Mouse (Mus musculus) spleen, adult 2 months (tissue): ENCODE results near the gene Vps25. TPM values are rescaled to one million over a fixed set of nuclear protein-coding genes. Genes with fewer than 3 reads are reported as not detected.
A peak's percentile ranks its signal among the peaks of the same experiment; 100 is the strongest.

Experiments used
- DNase-seq, 2 experiments: peaks; one replicate each; pipeline versions ENCODE4 v3.0.0 to v3.0.0-alpha.2; 2012 to 2021; ENCODE audit warnings: low spot score in 2 of 2, low read depth in 1 of 2
- H3K27ac ChIP-seq: fragments of 200-500 bp; 2 replicates; pipeline ENCODE4 v1.5.1; 2012; ENCODE audit warnings: low read length, inconsistent platforms; ENCODE audit not compliant: insufficient read depth
- H3K27me3 ChIP-seq: fragments of 200-500 bp; 2 replicates; pipeline ENCODE4 v1.6.1; 2012; ENCODE audit warnings: mild to moderate bottlenecking, moderate library complexity, low read length, inconsistent platforms; ENCODE audit not compliant: control insufficient read depth, insufficient read depth
- H3K36me3 ChIP-seq: fragments of 200-500 bp; 2 replicates; pipeline ENCODE4 v1.6.1; 2012; ENCODE audit warnings: mild to moderate bottlenecking, low read length, inconsistent platforms; ENCODE audit not compliant: control insufficient read depth, insufficient read depth
- H3K4me1 ChIP-seq: fragments of 200-500 bp; 2 replicates; pipeline ENCODE4 v1.6.1; 2011; ENCODE audit warnings: inconsistent platforms; ENCODE audit not compliant: control insufficient read depth, insufficient read depth, insufficient read length
- H3K4me3 ChIP-seq: fragments of 200-500 bp; 2 replicates; pipeline ENCODE4 v1.5.1; 2011; ENCODE audit warnings: mild to moderate bottlenecking, inconsistent platforms; ENCODE audit not compliant: insufficient read depth, insufficient read length; ENCODE audit errors: extremely low read depth
- CTCF ChIP-seq: fragments of 200-500 bp; IDR thresholded peaks from 2 replicates; pipeline ENCODE4 v1.5.1; 2011; ENCODE audit warnings: mild to moderate bottlenecking, inconsistent platforms; ENCODE audit not compliant: insufficient read depth, insufficient read length, insufficient replicate concordance; ENCODE audit errors: extremely low read depth
- POLR2A ChIP-seq: fragments of 200-500 bp; IDR thresholded peaks from 2 replicates; pipeline ENCODE4 v1.6.1; 2011; ENCODE audit warnings: low read depth, low read length, inconsistent platforms
- WGBS: fragments of 180-500 bp; shearing (Covaris S2); methylation state at CpG from one replicate; pipeline ENCODE4 v1.1.7; 2018; 5-methylcytosine and 5-hydroxymethylcytosine counted together
- polyA plus RNA-seq: library from polyadenylated mRNA; depleted of rRNA; stranded (reverse); fragments of >200 nt; gene quantifications from 2 replicates; pipeline ENCODE4 v1.2.3, GENCODE M21; 2012

The Vps25 gene
- polyA plus RNA-seq, 1 experiment: 62.2 TPM

DNA sequence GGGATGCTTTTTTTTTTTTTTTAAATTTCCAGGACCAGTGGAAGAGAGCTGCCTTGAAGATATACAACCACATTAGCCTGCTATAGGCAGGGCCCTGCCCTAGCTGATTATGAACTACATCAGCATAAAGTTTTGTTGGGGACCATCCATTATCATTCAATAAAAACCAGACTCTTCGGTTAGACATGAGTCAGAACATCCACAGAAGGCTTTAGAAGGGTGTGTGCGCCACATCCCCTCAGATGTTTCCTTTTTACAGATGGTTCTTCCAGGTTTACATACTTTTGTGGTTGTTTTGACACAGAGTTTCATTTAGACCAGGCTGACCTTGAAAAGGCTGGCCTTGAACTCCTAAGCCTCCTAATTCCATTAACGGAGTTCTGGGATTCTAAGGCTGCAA lies 29.2 kb upstream of the Vps25 start:
- H3K4me1 ChIP-seq: peaks cover 7% of the 10 kb centered on the region
- H3K27ac ChIP-seq: no peak overlapping the region
- DNase-seq: no peak
- H3K4me3 ChIP-seq: no peak overlapping the region
- no peaks in the 10 kb centered on the region for H3K36me3 ChIP-seq
- TF ChIP-seq CTCF: no peak
- no peak for TF ChIP-seq POLR2A
- no peaks in the 10 kb centered on the region for H3K27me3 ChIP-seq
- whole genome bisulfite sequencing: 57% methylated on average over 3 of the region's 3 CpGs

DNA sequence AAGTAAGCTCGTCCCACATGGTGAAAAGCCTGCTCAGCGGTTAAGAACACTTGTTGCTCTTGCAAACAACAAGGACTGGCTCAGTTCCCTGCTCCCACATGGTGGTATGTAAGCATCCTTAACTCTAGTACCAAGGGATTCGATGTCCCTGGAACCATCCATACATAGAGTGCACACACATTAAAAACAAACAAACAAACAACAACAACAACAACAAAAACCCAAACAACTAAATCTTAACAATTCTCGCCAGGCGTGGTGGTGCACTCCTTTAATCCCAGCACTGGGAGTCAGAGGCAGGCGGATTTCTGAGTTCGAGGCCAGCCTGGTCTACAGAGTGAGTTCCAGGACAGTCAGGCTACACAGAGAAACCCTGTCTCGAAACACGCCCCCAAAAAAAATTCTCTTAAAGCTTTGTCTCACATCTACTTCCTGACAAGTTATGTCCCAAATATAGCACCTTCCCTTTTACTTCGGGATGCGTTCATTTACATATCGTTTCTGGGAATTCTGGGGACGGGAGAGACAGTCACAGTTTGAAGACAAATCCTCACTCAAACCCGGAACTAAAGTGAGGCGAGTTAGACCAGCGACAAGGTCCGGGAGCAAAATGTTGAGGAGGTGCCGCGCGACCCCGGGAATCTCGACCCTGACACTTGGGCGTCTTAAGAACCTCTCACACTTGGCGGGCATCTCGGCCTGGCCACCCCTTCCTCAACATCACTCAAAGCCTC lies 28.0 kb upstream of the Vps25 start:
- Histone ChIP-seq H3K27me3 (no peaks in the 10 kb centered on the region), H3K36me3 (no peaks in the 10 kb centered on the region), H3K4me1 (peaks cover 7% of the 10 kb centered on the region), H3K4me3 (peak overlapping the region; percentile 95), H3K27ac (peak overlapping the region; percentile 74)
- TF ChIP-seq POLR2A: no peak
- TF ChIP-seq CTCF: no peak
- no peak for DNase-seq
- WGBS: 20% methylated on average over 25 of the region's 25 CpGs

DNA sequence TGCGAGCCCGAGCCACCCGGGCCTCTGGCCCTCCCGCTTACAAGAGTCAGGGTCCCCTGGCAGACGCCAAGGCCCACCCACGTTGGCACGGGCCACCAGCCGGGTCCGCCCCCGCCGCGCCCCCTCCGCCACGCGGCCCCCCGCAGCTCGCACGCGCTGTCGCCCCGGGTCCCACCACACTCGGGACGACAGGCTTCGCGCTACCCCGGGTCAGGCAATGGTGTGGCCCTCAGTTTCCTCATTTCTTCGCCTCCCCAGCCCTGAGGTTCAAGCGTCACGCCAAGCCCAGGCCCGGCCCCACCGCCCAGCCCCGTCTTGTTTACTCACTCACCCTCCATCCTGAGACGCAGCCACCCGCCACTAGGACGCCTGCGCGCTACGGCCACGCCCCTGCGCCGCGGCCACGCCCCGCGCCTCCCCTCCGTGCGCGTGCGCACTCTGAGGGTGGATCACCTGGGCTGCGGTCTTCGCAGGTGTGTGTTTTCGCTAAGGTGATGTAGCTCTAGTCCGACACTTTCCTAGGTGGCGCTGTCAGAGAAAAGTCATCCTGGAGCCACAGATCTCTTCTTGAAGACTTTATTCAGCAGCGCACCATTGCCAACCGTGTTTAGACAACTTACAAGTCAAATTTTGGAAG lies 27.3 kb upstream of the Vps25 start, which contains the start of gene Ezh1:
Gene Ezh1, minus strand, starts transcription at position 399 of the 637 bp plus-strand sequence.
- Histone ChIP-seq H3K4me3 (peak within 1 kb of the TSS; percentile 95), H3K4me1 (peaks cover 7% of the 10 kb centered on the region), H3K36me3 (no peaks in the 10 kb centered on the region), H3K27me3 (no peaks in the 10 kb centered on the region), H3K27ac (peak within 1 kb of the TSS; percentile 74)
- DNase-seq: peak; percentile 73 to 88
- WGBS: 2% methylated on average over 56 of the region's 56 CpGs
- peak; percentile 56 for TF ChIP-seq POLR2A
- peak; percentile 11; the same call in 1 of the 2 replicates for TF ChIP-seq CTCF

- Histone ChIP-seq H3K4me3 (no peak overlapping the region), H3K4me1 (peaks cover 5% of the 10 kb centered on the region), H3K36me3 (no peaks in the 10 kb centered on the region), H3K27ac (peak overlapping the region; percentile 25; the same call in 1 of the 2 replicates), H3K27me3 (no peaks in the 10 kb centered on the region)
- TF ChIP-seq POLR2A: no peak
- no peak for TF ChIP-seq CTCF
- 62% methylated on average over 8 of the region's 8 CpGs for WGBS
- no peak for DNase-seq
These were observed 24.1 kb upstream of the Vps25 start for GRCm38 (mm10) chr11:101229361-101229900.

DNA sequence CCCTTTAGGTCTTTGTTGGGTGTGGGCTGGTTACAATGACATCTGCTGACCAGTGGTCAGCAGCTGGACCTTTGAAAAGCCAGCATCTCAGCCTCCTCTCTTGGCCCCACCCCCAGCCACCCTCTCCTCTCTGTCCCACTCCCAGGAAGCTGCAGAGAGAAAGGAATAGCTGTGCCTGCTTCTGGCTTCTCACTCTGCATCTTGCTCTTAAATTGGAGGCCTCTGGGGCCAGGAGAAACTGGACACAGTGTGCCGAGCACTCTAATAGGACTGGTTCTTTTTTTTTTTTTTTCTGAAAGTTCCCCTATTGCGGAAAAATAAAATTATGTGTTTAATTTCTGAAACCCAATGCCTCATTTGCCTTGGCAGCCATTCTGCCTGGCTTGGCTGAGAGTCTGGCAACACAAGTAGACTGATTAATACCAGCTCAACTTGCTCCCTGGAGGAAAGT lies 23.4 kb upstream of the Vps25 start:
- TF ChIP-seq POLR2A (no peak), CTCF (no peak)
- DNase-seq: no peak
- H3K4me3 ChIP-seq: no peak overlapping the region
- H3K27me3 ChIP-seq: no peaks in the 10 kb centered on the region
- peaks cover 5% of the 10 kb centered on the region for H3K4me1 ChIP-seq
- H3K36me3 ChIP-seq: no peaks in the 10 kb centered on the region
- H3K27ac ChIP-seq: no peak overlapping the region
- 75% methylated on average over 2 of the region's 2 CpGs for WGBS

DNA sequence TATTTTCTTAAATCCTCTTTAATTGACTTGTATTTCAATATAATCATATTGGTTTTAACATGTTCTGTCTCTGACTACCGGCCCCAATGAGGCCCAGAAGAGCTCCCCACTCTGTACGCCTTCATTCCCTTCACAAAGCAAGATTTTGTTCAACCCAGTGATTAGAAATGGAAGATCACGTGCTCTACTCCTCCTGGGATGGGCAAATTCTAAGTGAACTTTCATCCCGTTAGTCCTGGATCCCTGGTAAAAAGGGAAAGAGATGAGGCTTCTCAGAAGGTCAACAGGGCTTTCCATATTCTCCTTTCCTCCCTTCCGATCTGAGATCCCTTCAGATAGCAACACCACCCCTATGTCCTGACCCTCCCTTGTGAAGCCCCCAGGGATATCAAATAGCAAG lies 23.0 kb upstream of the Vps25 start:
- Histone ChIP-seq H3K27me3 (no peaks in the 10 kb centered on the region), H3K4me1 (peaks cover 3% of the 10 kb centered on the region; the same call in 1 of the 2 replicates), H3K4me3 (no peak overlapping the region), H3K36me3 (no peaks in the 10 kb centered on the region), H3K27ac (peak overlapping the region; percentile 52)
- TF ChIP-seq CTCF (no peak), POLR2A (no peak)
- 84% methylated on average over 5 of the region's 5 CpGs for WGBS
- DNase-seq: no peak
